Mouse (Mus musculus) hematopoietic stem cell, adult 5-6 weeks (primary cell): ENCODE results near the gene Magi2. TPM values are rescaled to one million over a fixed set of nuclear protein-coding genes. Genes with fewer than 3 reads are reported as not detected.
"Not testable (repeated sequence)": the region's sequence is repeated elsewhere in the genome, so short reads cannot be mapped to it uniquely, and the experiment has no call there.

Experiments used
- ATAC-seq, 2 experiments: fragments of 125-278 bp in 1 of 2; replicated peaks in 1 of 2; 2 replicates each; pipeline ENCODE4 v1.8.0; 2016 to 2017; ENCODE audit warnings: inconsistent platforms in 2 of 2, mild to moderate bottlenecking in 2 of 2, moderate number of reproducible peaks in 2 of 2, low read depth in 1 of 2, moderate TSS enrichment in 1 of 2; ENCODE audit not compliant: low FRiP score in 2 of 2, poor library complexity in 2 of 2, severe bottlenecking in 2 of 2, insufficient read depth in 1 of 2, low TSS enrichment in 1 of 2
- total RNA-seq: library from RNA; stranded (forward); fragments of 172-1452, 232-1000 nt; gene quantifications from 2 replicates; pipeline ENCODE4 v1.2.3, GENCODE M21; 2017

Gene Magi2
- total RNA-seq, 1 experiment from 2014 or later, result 1.8 TPM

DNA sequence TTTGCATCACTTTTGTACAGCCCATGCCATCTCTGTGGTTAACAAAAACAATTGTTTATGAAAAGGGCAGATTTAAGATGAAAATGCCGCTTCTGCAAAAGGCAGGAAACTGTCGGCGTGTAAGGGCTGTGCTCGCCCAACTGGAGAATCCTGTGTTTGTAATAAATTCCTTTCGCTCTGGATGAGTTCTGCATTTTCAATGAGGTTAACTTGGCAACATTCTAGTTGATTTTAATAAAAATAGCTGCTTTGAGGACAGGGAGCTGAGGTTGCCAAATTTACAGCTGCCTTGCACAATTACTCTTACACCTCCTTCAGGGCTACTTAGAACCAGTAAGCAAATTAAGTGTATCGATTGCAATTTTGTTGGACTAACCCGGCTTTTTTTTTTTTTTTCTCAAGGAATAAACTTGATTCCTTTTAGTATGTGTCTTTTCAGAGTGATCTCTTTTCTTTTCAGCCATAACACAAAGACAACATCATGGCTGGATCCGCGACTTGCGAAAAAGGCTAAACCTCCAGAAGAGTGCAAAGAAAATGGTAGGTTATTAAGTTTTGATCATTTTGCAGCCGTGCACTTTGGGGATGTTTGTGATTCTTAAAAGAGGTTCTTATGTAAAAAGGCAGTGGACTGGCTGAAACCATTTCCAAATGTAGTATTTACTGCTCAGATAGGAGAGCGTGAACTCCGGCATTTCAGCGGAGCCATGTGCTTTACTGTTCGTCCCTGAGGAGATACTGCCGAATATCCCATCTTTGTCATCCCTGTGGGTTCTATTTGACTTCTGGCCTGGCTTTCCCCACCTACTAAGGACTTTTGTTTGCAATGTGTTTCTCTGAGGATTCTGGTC, 1001.3 kb downstream of the Magi2 start:
- ATAC-seq, result peak; percentile 42 to 46; a peak in 1 of 4 replicates

DNA sequence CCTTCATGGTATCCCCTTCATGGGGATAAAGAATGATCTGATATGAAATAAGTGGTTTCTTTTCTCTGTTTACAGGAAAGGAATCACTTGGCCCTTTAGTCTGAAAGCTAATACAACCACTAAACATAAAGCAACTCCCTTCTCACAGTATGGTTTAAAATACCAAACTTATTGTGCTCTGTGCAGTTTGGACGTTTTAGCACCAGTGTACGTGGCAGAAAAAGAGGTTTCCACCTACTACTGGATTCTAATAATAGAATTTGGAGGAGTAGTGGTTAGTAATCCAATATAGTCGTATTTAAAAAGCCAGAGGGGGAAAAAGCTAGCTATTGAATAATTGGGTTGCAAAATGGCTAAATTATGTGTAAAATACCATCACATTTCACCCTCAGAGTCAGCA, 1005.1 kb downstream of the Magi2 start:
- no peak for ATAC-seq

DNA sequence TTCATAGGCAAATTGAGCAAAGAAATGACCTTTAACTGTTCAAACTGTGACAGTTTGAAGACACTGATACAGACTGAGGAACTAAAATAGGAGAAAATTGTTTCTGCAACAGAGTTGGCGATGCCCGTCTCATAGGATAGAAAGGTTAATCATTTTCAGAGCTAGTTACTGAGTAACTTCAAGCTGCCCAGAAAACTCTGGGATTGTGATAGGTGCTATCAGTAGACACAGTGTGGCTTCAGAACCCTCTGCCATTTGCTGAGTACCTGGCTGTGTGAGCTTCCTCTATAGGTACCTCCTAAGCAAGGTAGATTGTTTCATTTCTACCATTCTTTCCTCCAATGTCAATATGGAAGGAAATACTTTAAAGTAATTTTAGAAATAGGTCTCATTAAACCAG, 1014.7 kb downstream of the Magi2 start:
- ATAC-seq, result no peak

DNA sequence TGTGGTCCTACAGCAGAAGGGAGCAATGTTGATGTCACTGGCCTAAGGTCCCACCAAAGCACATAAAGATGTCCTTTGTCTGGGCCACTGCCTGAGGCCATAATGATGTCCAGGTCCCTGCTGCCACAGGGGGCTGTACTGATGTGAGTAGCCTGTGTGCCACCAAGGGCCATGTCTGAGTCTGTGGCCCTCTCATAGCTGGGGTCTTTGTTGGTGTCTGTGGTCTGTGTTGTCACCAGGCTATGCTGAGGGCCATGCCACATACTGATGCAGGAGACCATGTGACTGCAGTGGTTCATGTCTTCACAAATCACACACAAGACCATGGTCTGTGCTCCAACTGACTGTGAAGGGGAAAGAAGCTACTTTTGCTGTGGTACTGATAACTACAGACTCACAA, 1015.7 kb downstream of the Magi2 start:
- ATAC-seq, result no peak

DNA sequence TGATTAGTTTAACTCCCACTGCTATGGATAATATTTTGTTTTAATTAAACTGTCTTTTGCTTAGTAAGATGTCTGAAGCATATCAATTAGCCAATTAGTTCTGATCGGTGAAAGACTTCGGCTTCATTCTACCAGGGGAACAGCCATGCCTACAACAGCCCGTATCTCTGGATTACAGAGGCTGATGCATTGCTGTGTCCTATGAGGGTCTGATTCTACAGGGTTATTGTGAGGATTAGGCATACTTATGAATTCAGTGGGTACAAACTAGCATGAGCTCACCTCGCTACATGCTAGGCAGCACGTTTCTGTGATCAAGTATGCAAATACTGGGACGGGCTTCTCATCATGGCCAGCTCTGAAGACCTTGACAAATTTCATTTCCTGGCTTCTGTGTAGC, 1022.5 kb downstream of the Magi2 start:
- no peak for ATAC-seq

DNA sequence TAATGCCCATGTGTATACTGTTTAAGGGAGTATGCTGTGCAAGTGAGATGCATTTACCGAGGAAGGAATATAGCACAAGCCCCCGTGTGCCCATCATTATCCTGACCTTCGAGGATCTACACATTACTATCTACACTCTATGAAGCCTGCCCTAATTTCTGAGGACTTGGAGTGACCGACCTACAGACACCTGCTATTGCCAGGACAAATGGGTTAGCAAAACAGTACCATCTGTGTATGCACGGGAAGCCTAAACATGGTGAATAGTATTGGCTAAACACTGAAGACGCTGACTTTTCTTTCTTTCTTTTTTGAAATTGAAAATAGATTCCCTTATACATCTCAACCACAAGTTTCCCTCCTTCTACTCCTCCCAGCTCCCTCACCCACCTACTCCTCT, 1024.7 kb downstream of the Magi2 start:
- no peak for ATAC-seq

DNA sequence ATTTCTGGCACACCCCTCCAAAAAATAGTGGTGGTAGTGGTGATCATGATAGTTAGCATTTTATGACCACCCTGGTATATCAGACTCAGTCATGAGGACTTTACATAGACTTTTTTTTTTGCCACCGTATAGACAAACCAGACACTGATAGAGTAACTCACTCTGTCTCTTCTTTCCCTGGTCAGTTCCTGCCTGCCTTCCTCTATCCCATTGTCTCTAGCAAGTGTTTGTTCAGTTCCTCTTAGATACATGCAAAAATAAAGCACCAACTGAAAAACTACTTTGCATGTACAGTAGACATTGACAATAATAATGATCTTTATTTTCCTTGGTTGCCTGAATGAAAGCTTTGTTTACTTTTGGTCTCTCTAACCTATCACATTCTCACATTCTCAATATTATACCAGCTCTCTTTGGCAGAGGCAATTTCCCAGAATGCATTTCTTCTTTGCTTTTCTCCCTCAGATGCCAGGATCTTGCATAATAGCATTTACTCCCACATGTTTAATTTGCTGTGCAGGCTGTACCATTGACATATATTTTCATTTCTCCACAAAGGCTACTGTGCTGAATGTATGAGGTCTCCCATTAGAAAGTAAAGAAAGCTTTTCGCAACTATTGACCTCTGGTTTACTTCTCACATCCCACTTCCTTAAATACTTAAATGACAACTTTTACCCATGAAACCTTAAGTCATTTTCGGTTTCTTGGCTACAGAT, 1029.5 kb downstream of the Magi2 start:
- ATAC-seq, result peak; percentile 25 to 27; a peak in 2 of 4 replicates

DNA sequence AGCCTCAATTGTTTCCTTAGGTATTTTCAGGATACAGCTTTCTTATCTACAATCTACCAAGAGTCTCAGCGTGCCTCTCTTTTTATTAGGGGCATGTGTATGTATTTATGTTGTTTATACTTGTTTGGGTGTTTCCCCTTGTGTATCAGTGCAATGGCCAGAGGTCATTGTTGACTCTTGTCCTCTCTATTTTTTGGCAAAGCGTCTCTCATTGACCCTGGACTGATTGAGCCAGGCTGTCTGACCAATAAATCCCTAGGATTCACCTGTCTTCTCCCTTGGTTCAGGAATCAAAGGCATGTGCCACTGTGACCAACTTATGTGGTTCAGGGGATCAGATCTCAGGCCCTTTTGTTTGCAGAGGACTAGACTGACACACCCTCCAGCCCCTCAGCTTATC, 1030.1 kb downstream of the Magi2 start:
- no peak for ATAC-seq

DNA sequence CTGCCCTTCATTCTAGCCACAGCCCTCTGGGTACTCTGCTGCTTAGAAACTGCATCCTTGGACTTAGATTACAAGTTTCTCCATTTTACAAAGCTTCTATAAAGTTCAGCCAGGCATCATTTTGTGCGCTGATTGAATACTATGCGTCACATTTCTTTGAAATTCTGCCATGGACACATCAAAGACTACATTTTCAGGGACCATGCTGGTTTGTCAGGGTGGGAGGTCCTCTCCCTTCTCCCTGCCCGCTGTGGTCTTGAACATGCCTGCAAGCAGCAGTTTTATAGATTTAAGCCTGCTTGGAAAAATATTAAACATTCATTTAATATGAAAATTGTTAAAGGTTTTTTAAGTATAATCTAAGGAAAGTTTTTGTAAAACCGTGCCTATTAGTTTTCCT, 1030.6 kb downstream of the Magi2 start:
- no peak for ATAC-seq

DNA sequence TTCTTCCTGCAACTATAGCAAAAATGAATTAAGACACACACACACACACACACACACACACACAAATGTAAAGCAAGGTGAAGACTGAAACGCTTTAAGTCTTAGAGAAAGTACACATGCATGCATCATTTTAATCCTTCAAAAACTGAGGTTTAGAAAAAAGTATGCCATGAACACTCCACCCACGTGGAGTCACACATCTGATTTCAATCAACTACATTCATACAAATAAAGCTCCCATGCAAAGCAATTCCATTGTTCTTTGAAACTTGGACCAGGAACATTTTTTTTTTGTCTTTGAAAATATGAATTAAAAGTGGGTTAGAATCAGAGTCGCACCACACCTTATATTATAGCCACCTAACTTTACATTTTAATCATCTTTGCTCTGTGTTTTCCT, 1032.9 kb downstream of the Magi2 start:
- no peak for ATAC-seq

DNA sequence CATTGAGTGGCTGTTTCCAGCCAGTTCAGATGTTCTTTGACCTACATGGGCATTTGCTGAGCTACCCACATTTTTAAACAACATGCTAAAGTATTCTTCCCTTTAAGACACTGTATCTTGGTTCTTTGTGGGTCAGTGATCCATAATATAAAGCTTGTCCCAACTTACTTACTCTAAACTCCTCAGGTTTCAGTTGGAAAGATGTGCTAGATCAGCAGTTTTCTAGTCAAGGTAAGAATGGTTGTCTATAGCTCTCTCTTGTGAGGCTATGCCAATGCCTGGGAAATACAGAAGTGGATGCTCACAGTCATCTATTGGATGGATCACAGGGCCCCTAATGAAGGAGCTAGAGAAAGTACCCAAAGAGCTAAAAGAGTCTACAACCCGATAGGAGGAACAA, 1045.8 kb downstream of the Magi2 start:
- ATAC-seq, result not testable (repeated sequence)

DNA sequence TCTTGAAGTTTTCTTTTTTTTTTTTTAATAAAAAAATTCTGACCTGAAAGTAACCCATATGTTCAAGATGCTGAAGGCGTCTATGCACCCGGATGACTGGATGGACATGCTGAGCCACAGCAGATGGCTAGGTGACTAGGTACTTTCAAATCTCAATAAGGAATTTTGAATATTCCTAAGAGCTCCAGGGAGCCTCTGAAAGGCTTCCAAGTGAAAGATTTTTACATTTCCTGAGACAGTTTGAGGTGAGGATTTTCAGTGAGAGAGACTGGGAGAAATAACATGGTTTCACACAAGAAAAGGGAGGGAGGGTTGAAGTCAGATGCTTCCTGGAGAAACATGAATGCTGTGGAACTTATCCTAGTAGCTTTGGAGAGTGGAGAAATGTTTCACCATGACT, 1048.8 kb downstream of the Magi2 start:
- no peak for ATAC-seq

DNA sequence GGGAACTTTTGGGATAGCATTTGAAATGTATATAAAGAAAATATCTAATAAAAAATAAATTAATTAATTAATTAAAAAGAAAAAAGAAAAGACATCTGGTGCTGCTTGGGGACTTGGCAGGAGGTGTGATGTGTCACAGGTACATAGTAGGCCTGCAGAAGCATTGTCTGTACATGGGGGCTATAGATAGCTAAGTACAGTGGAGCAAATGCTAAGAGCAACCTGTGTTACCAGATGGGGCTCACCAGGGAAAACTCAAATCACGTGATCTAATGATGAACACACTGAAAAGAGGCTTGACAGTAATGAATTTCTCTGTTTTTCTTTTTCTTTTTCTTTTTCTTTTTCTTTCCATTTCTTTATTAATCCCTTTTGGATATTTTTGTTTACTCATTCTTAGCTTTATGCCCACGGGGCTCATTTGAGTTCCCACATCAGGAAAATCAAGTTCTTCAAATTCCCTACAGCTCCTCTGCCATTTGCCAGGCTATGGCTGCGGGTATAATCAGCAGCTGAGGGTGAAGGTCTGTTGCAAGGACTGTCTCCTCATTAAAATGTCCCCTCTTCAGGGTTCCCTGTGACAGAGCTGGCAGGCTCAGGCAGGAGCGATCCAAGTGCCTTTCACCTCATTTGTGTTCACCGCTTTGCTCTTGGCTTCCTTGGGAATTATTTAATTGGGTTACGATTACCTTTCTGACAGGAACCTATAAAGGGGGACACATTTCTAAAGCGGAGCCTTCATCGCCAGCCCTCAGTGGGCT, 1058.4 kb downstream of the Magi2 start:
- no peak for ATAC-seq

DNA sequence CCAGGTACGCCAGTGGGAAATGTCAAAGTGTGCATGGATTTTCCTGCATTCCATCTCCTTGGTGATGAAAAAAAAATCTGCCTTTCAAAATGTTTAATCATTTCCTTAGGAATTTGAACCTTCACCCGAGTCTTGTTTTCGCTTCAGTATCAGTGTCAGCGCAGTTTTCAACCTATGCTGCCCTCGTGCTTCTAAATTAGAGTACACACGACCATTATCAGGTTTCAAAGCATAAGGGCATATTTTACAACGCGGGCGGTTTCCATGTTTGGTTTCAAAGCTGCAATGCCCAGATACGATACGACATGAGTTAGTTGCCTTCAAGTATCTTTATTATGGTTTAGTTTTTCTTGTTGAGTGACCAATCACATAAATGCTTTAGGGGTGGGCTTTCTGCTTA, 1067.7 kb downstream of the Magi2 start:
- ATAC-seq, result no peak

DNA sequence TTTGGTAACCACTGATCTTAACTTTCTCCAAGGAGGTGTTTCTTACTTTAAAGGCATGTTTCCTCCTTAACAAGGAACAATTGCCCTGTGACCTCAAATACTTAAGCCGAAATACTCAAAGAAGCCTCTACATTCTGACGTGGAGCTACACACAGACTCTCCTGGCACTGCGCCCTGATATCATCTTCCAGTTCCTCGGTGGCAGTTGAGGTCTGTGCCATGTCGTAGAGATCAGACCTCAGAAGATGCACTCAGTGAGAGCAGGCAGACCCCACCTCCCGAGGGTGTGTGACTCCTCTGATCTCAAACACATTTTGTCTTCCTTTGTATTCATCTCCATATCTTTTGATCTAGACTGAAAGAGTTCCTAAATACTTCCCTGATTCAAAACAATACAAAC, 1073.0 kb downstream of the Magi2 start:
- no peak for ATAC-seq

DNA sequence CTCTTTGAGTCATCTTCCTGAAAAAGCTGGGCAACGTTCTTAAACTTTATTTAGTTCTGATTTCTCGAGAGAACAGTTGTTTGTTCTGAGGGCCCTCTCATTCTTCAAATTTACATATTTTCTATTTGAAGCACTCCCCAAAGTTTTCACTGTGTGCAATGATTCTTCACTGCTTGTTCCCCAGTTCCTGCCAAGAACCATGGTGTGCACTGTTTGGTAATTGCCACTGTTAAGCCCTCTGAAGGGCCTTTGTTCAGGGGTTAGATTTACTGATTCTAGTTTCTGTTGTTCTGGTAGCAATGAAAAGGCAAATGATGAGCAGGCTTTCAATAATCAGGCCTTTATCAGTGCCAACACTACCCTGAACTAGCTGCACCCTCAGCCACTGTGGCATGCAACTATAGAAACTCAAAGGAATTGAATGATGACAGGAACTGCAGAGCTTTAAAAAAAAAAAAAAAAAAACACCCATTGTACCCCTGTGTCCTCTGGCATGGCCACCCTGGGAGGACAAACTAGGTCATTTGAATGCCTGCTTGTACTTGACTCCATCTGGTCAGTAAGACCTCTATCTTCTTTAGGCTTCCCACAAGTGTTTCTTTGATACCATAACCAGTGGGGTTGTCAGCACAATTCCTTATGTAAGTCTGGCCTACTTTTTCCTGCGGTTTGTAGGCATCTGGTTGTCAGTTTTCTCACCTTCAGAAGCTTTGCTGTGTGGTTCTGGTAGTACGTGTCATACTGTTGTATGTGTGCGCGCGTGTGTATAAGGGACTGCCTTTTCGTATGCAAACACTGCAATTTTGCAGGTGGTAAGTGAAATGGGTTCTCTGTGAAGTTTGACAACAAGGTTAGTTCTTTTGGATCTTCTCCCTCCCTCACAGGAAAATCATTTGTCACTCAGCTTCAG, 1076.5 kb downstream of the Magi2 start:
- ATAC-seq, result no peak

DNA sequence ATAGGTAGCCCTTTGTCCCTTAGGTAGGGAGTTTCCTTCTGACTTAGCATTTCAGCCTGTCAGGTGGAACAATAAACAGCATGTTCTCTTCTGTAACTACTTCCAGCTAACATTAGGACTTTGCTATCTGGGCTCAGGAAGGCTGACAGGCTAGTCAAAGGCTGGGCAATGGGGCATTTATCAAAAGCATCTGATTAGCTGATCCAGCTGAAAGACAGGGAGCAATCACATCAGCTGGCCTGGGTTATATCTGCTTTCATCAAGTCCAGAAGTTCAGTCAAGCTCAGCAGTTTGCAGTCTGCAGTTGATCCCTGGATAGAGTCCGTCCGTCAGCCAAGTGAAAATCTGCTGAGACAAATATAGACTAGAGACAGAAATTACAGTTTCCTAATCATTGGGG, 1094.1 kb downstream of the Magi2 start:
- ATAC-seq, result no peak
